Mouse (Mus musculus): ENCODE results near the gene Cys1.
A peak's percentile ranks its signal among the peaks of the same experiment; 100 is the strongest.
"Not testable (repeated sequence)": the region's sequence is repeated elsewhere in the genome, so short reads cannot be mapped to it uniquely, and the experiment has no call there.

The Cys1 gene

DNA sequence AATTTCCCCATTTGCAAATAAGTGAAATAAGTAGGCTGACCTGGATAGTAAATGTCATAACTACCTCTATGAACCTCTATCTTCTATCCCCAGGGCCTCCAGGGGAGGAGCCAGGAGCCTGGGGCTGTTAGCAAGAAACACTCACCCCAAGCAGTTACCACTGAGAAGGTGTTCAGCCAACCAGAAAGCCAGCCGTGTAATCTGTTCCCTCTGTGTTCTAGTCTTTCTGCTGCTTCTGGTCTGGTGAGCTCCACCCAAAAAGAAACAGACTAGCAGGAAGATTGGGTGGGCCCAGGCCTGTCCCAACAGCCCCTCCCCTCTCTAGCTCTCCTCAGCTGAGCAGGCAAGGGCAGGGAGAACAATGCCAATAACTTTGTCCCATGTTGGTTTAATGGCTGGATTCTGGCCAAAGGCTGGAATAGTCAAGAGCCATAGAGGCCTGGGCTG lies 37.5 kb downstream of the Cys1 start:
- DNase-seq = no peak

- peak; percentile 71 to 86 for DNase-seq
Observed at GRCm38 (mm10) chr12:24642370-24642802, 39.2 kb downstream of the Cys1 start.

DNA sequence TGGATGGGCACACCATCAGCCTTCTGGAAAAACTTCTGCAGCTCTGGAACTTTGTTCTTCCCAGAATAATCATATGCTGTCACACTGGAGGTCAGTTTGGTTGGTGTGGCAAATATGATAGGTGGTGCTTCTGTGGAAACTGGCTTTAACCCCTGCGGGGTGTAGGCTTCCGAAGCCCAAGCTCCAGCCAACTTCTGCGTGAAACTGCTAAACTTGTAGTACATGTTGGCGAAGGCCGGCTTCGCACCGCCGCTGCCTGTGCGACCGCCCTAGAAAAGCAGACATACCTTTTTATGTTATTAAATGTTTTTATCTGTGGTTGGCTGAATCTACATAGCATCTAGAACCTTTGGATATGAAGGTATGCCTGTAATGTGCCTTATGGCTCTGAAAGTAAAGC lies 42.8 kb downstream of the Cys1 start:
- DNase-seq = not testable (repeated sequence)

GRCm38 (mm10) chr12:24634648-24635047 lies 47.0 kb downstream of the Cys1 start:
- no peak for DNase-seq

GRCm38 (mm10) chr12:24634212-24634611 lies 47.4 kb downstream of the Cys1 start:
- no peak for DNase-seq

- no peak for DNase-seq
Observed at GRCm38 (mm10) chr12:24633753-24634191, 47.8 kb downstream of the Cys1 start.

- no peak for DNase-seq
Observed at GRCm38 (mm10) chr12:24632404-24632803, 49.2 kb downstream of the Cys1 start.

DNA sequence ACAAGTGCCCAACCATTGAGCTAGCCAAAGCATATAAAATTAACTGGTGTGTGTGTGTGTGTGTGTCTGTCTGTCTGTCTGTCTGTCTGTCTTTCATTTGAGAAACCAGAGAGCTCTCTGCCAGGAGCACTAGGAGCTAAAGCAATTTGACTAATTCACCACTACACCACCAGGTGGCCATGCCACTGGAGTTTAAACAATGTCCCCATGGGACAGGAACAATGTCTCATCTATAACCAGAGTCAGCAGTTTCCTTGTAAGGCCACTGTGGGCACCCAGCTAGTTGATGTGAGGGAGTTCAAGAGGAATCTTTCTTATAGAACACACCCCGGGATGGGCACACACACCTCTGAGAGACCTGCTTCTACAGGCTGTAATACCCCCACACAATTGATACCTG lies 51.4 kb downstream of the Cys1 start:
- no peak for DNase-seq

- no peak for DNase-seq
Observed at GRCm38 (mm10) chr12:24627215-24627614, 54.4 kb downstream of the Cys1 start.

DNA sequence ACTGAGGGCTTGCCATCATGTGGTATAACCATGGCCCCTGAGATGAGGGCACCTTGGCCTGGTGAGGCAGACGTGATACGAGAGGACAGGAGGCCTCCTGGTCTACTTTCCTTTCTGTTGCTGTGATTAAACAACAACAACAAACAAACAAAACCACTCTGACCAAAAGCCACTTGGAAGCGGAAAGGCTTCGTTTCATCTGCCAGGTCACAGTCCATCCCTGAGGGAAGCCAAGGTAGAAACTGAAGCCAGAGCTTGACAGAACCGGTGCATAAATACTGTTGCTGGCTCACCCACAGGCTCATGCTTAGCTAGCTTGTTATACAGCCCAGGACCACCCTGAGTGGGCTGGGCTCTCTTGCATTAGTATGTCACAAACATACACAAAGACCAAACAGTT lies 55.2 kb downstream of the Cys1 start:
- no peak for DNase-seq

GRCm38 (mm10) chr12:24623486-24624251 lies 57.9 kb downstream of the Cys1 start:
- DNase-seq = no peak

DNA sequence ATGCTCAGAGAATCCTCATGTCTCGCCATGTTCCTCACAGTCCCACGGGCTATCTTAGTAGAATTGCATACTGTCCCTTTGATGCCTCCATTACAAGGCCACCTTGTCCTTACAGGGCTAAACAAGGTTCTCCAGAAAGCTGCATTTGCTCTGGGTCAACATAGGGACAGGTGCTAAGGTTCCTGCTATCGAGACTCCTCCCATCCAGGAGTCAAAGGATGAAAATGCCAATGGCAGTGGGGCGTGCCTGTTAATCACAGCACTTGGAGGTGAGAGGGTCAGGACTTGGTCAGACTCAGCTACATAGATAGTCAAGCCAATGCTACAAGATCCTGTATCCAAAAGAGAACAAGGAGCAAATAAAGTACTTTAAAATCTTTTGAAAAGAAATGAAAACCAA lies 62.2 kb downstream of the Cys1 start:
- DNase-seq = no peak

Data from cerebellum, postnatal 25 days (tissue).